Mouse (Mus musculus) heart, adult 11 months (tissue): ENCODE measurements around the gene Ndst4.

Experiments used
- DNase-seq: peaks from one replicate; pipeline ENCODE4 v3.0.0; 2022

Gene Ndst4

DNA sequence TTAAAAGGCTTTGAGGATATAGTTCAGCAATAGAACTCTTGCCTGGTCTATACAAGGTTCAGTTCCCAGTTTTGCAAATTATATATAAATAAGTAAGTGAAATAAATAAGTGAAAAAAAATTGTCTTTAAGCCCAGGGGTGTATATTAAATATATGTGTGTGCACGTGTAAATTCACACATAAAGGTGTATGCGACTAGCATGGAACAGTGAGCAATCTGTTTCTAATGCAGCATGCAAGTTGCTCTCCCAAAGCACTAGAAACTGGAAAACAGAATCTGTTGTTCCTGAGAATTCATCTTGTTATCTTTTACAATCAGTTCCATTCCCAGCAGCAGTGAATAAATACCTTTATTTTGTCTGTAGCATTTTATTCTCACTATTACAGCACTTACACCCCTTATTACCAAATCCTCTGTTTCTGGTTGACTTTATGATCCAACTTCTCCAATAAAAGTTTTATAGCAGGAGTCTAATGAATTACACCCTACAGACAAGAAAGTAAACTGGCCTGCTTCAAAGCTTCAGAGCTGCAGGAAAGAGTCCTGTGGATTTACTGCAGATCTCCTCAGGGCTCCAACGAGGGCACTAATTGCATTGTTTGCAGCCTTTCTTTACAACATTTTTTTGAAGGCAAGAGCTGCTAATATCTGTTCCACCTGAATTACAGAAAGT is 340.7 kb downstream of the Ndst4 start:
- DNase-seq, result no peak

DNA sequence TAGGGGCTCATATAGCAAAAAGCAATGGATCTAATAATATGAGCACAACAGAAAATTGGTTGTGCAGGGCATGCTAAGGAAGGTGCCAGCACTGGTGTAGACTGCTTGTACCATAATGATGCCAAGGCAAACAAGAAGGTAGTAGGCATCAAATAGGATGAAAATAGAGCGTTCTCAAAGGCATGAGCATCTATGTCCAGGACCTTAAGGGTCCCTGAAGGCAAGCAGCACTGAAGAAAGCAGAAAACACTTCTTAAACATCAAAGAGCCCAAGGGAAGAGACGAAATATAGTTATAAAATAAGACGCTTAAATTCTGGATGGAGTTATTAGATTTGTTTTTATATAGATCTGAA is 341.2 kb downstream of the Ndst4 start:
- no peak for DNase-seq

DNA sequence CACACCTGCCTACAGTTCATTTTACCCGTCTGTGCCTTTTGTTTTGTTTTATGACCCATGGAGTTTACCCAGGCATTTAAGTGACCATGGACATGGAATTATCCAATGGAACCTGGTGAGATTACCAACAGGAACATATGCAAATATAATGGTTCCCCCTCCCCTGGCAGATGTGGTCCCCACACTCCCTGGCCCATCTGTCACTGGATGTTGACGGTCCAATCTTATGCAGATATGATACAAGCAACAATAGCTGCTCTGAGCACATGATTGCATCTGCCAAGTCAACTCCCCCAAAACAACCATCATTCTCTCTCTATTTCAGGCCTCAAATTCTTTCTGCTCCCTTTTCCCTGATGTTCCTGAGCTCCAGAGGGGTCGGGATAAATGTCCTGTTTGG is 342.5 kb downstream of the Ndst4 start:
- DNase-seq, result no peak

DNA sequence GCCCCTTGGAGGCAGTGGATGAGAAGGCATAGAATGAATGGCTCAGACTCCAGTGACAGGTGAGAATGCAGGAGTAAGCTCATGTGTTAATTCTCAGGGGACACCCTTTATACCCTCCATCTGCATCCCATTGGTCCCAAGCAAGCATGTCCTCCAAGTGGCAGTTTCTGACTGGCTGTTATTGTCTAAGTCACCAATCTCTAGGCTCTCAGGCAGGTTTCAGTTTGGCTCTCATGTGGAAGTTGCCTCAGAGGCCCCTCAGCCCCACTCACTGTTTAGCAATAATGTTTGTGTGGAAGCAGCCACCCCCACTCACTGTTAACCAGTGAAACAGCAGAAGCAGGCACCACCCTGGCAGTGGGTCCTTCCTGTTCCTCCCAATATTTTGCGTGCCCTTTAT is 353.0 kb downstream of the Ndst4 start:
- no peak for DNase-seq

DNA sequence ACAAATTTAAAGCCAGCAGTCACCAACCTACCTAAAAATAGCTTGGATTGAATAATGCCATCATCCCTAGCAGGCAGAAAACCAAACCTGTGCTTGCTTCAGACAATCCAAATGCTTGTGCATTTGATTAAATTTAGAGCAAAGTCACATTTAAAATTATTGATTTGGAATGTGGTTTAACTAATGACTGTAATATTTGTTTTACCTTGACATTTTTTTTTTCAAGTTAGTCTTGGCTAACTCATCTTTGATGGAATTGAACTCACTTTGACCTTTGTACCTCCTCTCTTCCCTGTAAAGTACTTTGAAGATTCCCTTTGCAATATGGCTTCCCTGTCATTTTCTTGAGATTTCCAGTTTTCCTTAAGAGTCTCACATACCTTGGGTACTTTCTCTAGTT is 356.8 kb downstream of the Ndst4 start:
- DNase-seq, result no peak
